Mouse (Mus musculus): ENCODE measurements around the gene Bcas3.

Bcas3 gene

DNA sequence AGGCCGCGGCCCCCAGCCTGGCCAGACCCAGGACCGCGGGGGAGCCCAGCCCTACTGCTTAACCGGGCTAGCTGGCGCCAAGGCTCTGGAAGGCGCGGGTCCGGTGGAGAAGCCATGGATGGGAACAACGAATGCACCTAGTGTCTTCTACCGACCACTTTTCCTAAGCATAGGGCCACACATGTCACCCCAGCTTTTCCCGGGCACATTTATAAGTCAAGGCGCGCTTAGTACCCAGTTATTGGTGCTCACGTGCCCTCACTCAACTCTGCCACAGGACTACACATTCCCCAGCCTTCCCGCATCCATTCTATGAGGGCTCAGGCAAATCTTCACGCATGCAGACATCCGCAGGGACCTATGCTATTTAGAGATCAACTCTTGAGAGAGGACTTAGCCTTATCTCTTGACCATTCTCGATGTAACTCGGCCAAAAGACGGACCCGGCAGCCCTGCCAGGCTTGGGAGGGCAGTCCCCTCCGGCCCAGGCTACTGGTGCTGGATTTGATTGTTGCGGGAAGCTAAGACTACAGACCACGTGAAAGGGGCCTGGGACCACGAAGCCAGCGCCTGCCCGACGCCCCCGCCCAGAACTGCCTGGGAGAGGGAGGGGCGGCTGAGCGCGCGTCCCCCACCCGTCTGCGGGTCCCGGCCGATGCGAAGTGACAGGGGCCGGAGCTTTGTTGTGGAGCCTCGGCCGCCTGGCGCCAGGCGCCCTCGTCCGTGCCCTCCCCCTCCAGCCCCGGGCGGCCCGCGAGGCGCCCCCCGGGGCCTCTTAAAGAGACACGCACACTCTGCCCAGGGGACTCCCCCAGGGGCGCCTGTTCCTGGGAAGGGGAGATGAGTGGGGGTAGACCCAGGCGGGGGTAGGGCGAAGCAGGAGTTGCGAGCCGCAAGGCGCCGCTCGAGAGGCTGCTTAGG is 476.8 kb downstream of the Bcas3 start:
- no peak for DNase-seq (ENCODE audit: low spot score in 2 of 2)

DNA sequence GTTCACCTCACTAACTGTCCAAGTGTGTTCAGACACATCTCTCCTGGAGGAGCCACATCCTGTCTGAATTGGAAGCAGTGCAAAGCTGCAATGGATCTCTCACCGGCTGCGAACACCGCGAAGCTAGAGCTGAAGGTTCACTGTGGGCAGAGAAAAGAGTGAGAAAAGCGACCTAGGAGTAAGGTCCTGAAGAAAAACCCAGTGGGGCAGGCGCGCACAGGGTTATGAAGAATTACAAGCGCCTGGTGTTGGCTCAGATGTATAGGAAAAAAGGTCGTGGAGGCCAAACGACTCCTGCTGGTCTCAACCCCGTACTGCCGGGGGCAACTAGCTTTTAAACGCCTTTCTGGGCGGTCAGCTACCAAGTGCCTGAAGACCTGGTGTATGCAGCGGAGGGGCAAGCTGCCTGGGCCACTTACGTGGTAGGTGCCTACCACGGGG is 478.0 kb downstream of the Bcas3 start:
- no peak for DNase-seq (ENCODE audit: low spot score in 2 of 2)

GRCm38 (mm10) chr11:85831656-85832230 is 478.8 kb downstream of the Bcas3 start:
- DNase-seq (ENCODE audit: low spot score in 2 of 2) = no peak

DNA sequence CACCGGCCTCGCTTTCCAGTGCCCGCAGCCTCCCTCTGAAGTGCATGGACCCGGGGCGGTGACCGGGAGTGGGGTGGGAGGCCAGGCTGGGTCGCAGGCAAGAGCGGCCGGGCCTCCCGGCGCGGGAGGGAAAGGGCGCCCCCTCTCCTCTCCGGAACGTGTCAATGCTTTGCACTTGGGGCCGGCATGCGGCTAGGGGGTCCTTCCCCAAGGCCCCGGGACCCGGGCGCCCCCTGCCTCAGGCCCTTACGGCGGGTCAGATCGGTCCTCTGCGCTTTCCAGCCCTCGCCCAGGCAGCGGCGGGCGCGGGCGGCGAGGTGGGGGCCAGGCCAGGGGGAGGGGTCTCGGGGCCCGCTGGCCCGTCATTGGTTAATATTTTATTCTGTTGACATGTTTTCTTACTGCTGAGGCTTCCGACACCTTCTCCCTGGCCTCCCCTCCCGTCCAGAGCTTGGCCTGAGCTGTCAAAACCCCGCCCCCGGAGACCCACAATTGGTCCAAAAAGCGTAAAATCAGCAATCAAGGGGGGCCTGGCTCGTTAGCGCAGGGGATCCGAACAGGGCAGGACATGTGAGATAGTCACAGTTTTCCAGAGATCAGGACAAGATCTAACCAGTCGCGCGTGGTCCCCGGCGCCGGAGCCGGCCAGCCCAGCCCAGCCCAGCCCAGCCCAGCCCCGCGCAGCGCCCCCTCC is 479.4 kb downstream of the Bcas3 start, which contains the start of gene Tbx2:
TSS of gene Tbx2 (plus strand) at position 321 of the 694 bp plus-strand sequence.
- DNase-seq (ENCODE audit: low spot score in 2 of 2) = no peak

DNA sequence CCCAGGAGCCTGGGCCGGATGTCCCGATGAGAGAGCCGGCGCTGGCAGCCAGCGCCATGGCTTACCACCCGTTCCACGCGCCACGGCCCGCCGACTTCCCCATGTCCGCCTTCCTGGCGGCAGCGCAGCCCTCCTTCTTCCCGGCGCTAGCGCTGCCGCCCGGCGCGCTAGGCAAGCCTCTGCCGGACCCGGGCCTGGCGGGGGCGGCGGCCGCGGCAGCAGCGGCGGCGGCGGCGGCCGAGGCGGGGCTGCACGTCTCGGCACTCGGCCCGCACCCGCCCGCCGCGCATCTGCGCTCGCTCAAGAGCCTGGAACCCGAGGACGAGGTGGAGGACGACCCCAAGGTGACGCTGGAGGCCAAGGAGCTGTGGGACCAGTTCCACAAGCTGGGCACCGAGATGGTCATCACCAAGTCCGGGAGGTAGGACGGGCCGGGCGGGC is 480.1 kb downstream of the Bcas3 start:
- no peak for DNase-seq (ENCODE audit: low spot score in 2 of 2)

GRCm38 (mm10) chr11:85833761-85834385 is 480.9 kb downstream of the Bcas3 start:
- no peak for DNase-seq (ENCODE audit: low spot score in 2 of 2)

- DNase-seq (ENCODE audit: low spot score in 2 of 2) = no peak
Observed at GRCm38 (mm10) chr11:85834386-85834931, 481.5 kb downstream of the Bcas3 start.

- no peak for DNase-seq (ENCODE audit: low spot score in 2 of 2)
Observed at GRCm38 (mm10) chr11:85835001-85835752, 482.2 kb downstream of the Bcas3 start.

GRCm38 (mm10) chr11:85835753-85836522 is 483.0 kb downstream of the Bcas3 start:
- no peak for DNase-seq (ENCODE audit: low spot score in 2 of 2)

GRCm38 (mm10) chr11:85836523-85837290 is 483.7 kb downstream of the Bcas3 start:
- no peak for DNase-seq (ENCODE audit: low spot score in 2 of 2)

DNA sequence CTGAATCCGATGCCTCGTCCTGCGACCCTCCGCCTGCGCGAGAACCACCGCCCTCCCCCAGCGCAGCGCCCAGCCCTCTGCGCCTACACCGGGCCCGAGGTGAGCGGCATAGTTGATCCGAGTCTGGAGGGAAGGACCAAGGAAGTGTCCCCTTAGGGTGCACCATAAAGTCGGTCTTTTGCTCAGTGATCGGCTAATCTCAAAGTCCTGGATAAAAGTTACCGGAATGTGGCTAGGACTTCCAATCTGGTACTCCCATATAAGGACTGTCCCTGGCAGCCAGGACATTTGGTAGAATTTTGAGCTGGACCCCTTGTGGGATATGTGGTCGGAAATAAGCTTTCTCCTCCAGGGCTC is 484.3 kb downstream of the Bcas3 start:
- no peak for DNase-seq (ENCODE audit: low spot score in 2 of 2)

- DNase-seq (ENCODE audit: low spot score in 2 of 2) = no peak
Observed at GRCm38 (mm10) chr11:85837648-85838423, 484.9 kb downstream of the Bcas3 start.

GRCm38 (mm10) chr11:85838424-85839257 is 485.7 kb downstream of the Bcas3 start:
- no peak for DNase-seq (ENCODE audit: low spot score in 2 of 2)

GRCm38 (mm10) chr11:85839258-85840030 is 486.5 kb downstream of the Bcas3 start:
- DNase-seq (ENCODE audit: low spot score in 2 of 2) = no peak

DNA sequence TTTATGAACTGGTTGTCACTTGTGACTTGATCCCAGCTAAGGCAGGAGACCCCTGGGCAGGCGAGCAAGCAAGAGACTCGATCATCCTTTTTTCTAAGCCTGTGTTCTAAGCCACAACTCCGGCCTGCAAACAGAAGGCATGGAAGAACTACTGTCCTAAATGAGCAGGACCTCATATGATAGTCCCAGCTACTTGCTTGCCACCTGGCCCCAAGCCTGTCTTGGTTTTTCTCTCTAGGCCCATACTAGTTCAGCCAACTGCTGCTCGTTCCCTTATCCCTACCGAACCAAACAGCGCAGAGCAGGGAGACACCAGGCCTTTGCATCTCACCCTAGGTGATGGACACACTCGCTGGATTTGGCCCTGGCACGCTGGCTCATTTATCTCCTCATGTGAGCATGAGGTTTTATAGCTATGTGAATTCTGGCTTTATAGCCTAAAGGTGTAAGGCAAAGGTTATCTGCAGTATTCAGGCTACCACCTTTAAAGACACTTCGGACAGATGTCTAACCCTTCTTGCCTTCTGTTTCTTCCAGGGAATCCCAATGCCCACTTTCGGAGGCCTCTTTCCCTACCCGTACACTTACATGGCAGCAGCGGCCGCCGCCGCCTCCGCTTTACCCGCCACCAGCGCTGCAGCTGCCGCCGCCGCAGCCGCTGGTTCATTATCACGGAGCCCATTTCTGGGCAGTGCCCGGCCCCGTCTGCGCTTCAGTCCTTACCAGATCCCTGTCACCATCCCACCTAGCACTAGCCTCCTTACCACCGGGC is 487.2 kb downstream of the Bcas3 start:
- DNase-seq (ENCODE audit: low spot score in 2 of 2) = no peak

GRCm38 (mm10) chr11:85840803-85841145 is 487.8 kb downstream of the Bcas3 start:
- no peak for DNase-seq (ENCODE audit: low spot score in 2 of 2)
